Mouse (Mus musculus) lung, postnatal 0 days (tissue): ENCODE results near the gene Zbtb43. TPM values are rescaled to one million over a fixed set of nuclear protein-coding genes. Genes with fewer than 3 reads are reported as not detected.

Experiments used
- ATAC-seq: fragments of 200-750 bp; cut with Nextera tagmentation; 2 replicates; pipeline ENCODE4 v1.8.0; 2017; ENCODE audit warnings: moderate library complexity
- DNase-seq: peaks from one replicate; pipeline ENCODE4 v3.0.0-alpha.2; 2016; ENCODE audit warnings: low spot score
- H3K27ac ChIP-seq: fragments of 300-500 bp; sonication (generic); 2 replicates; pipeline ENCODE4 v1.5.1; 2014; ENCODE audit warnings: antibody characterized with exemption, mild to moderate bottlenecking, low read length, mixed read lengths
- H3K27me3 ChIP-seq: fragments of 300-500 bp; sonication (generic); replicated peaks from 2 replicates; pipeline ENCODE4 v1.6.1; 2014; ENCODE audit warnings: low read length, mixed read lengths; ENCODE audit not compliant: insufficient read depth
- H3K36me3 ChIP-seq: fragments of 300-500 bp; sonication (generic); 2 replicates; pipeline ENCODE4 v1.6.1; 2014; ENCODE audit warnings: low read length, mixed read lengths; ENCODE audit not compliant: insufficient read depth
- H3K4me1 ChIP-seq: fragments of 300-500 bp; sonication (generic); 2 replicates; pipeline ENCODE4 v1.6.1; 2014; ENCODE audit warnings: antibody characterized with exemption, low read depth, low read length, mixed read lengths; ENCODE audit not compliant: insufficient read depth
- H3K4me2 ChIP-seq: fragments of 300-500 bp; sonication (generic); replicated peaks from 2 replicates; pipeline ENCODE4 v1.6.1; 2014; ENCODE audit warnings: low read depth, mild to moderate bottlenecking, low read length, moderate library complexity, mixed read lengths
- H3K4me3 ChIP-seq: fragments of 300-500 bp; sonication (generic); 2 replicates; pipeline ENCODE4 v1.5.1; 2014; ENCODE audit warnings: low read depth, low read length
- H3K9ac ChIP-seq: fragments of 300-500 bp; sonication (generic); replicated peaks from 2 replicates; pipeline ENCODE4 v1.6.1; 2014; ENCODE audit warnings: low read depth, mild to moderate bottlenecking
- H3K9me3 ChIP-seq: fragments of 300-500 bp; sonication (generic); 2 replicates; pipeline ENCODE4 v1.6.1; 2016; ENCODE audit warnings: low read length, mixed read lengths
- CTCF ChIP-seq: IDR thresholded peaks from 2 replicates; pipeline ENCODE4 v1.5.1; 2016; ENCODE audit warnings: antibody characterized with exemption, mild to moderate bottlenecking
- EP300 ChIP-seq: IDR thresholded peaks from 2 replicates; pipeline ENCODE4 v1.6.1; 2016; ENCODE audit warnings: antibody characterized with exemption, mild to moderate bottlenecking, control low read depth
- WGBS: fragments of 180-500 bp; shearing (Covaris S2); extraction: QIAGEN DNeasy Blood & Tissue Kit; methylation state at CpG from one replicate; pipeline ENCODE4 v1.1.7; 2014; 5-methylcytosine and 5-hydroxymethylcytosine counted together
- polyA plus RNA-seq: library from polyadenylated mRNA; unstranded; fragments of >200 nt; fragmentation: Nextera tagmentation; extraction: Ambion mirVana; gene quantifications from 2 replicates; pipeline ENCODE4 v1.2.1, GENCODE M21; 2015

Gene Zbtb43
- polyA plus RNA-seq, 1 experiment from 2014 or later: 11.4 TPM

DNA sequence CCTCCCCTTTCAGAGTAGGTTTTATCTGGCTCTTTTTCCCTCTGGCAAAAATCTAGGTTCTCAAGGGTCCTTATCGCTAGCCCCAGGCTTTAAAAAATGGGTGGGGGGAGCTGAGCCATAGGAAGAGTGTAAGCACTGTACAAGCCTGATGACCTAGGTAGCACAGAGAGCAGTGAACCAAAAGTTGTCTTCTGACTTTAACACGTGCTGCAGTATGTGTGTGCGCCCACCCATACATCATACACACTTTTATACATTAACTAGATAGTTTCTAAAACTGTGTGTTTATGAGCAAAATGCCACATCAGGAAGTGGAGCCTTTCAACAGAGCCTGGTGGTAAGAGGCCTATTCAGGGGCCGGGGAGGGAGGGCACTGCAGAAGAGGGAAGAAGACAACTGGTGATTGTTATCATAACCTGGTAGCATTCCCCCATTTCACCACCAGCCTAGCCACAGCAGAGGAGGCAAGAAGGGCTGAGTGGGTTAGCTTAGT lies 64.8 kb downstream of the Zbtb43 start:
- no peak overlapping the region for H3K27ac ChIP-seq
- 62% methylated on average over 4 of the region's 4 CpGs for WGBS
- no peak for ATAC-seq

DNA sequence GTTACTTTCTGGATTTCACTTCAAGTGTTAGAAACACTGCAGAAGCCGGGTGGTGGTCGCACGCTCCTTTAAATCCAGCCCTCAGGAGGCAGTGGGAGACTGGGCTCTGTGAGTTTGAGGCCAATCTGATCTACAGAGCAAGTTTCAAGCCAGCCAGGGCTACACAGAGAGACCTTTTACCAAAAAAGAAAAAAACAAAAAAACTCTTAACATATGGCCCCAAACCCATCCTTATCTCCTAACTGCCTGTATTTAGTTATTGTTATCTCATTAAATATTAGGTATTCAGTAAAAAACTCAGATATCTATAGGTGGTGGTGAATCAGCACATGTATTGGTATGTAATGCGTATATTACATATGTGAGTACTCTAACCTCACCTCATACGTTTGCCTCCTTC lies 65.7 kb downstream of the Zbtb43 start:
- DNase-seq: no peak
- Histone ChIP-seq H3K9me3 (no peaks in the 10 kb centered on the region), H3K27ac (no peak overlapping the region), H3K9ac (no peak overlapping the region), H3K4me3 (no peak overlapping the region), H3K4me1 (no peaks in the 10 kb centered on the region), H3K27me3 (no peaks in the 10 kb centered on the region), H3K36me3 (no peaks in the 10 kb centered on the region), H3K4me2 (no peak overlapping the region)
- no peak for ATAC-seq
- no peak for TF ChIP-seq CTCF
- no peak for TF ChIP-seq EP300
- 63% methylated on average over 5 of the region's 5 CpGs for WGBS

More for the DNA sequence above, 64.8 kb downstream of the Zbtb43 start:
- Histone ChIP-seq H3K4me2 (no peak overlapping the region), H3K9ac (no peak overlapping the region), H3K27me3 (no peaks in the 10 kb centered on the region), H3K36me3 (no peaks in the 10 kb centered on the region), H3K9me3 (no peaks in the 10 kb centered on the region), H3K4me3 (no peak overlapping the region), H3K4me1 (no peaks in the 10 kb centered on the region)
- DNase-seq: no peak
- TF ChIP-seq CTCF (no peak), EP300 (no peak)

DNA sequence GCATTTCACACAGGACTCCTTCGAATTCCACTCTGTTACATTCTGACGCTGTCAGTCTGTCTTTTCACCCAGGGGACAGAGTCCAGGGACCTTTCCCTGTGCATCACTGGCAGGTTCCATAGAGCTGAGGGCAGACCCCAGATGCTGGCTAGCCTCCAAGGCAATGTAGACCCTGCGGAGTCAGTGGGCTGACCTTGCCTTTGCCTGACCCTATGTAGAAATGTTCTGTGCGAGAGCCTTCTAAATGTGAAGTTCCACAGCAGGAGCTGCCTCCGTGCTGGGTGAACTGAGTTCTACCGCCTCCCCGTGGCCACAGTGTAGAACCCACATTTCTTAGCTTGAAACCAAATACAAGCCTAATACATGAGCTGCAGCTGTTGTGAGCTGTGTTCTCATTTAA lies 66.1 kb downstream of the Zbtb43 start:
- peak; percentile 46 for ATAC-seq
- 23% methylated on average over 7 of the region's 7 CpGs for WGBS

DNA sequence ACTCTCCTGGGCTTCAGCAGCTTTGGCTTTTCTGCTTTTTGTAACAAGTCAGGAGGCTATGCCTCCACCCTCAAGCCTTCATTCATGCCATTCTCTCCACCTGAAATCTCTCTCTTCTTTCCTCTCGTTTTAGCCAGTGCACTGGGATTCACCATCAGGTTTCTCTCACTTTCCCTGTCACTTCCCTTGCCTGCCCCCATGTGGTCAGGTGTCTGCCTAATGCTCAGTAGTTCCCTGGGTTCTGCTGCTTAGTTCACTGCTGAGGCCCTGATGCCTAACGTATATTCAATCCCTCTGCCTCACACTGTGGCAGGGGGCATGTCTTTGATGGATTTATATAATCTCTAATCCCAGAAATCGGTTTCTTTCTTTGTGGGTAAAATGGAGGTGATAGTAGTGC lies 67.1 kb downstream of the Zbtb43 start:
- no peak overlapping the region for H3K4me2 ChIP-seq
- whole genome bisulfite sequencing: 30% methylated on average over 3 of the region's 3 CpGs

More for the DNA sequence above, 66.1 kb downstream of the Zbtb43 start:
- Histone ChIP-seq H3K4me2 (no peak overlapping the region), H3K4me3 (no peak overlapping the region), H3K36me3 (no peaks in the 10 kb centered on the region), H3K9me3 (no peaks in the 10 kb centered on the region), H3K4me1 (no peaks in the 10 kb centered on the region), H3K27me3 (no peaks in the 10 kb centered on the region), H3K27ac (no peak overlapping the region), H3K9ac (no peak overlapping the region)
- TF ChIP-seq CTCF (peak; percentile 85), EP300 (no peak)
- peak; percentile 80 for DNase-seq

DNA sequence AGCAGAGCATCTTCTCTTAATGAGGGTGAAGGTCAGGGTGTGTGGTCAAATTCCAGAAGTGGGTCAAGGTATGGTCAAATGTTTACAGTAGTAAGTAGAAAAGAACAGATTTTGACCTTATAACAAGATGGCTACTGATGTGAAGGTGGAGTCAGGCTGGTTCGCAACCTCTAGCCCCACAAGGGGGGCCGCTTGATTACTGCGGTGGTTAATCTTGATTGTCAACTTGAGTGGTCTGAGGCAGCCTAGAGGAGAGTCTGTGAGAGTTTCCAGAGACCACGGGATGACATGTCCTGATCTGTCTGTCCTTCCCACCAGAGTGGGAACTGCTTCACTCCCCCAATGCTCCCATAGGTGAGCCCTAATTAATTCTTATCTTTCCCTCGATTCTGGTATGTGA lies 67.8 kb downstream of the Zbtb43 start:
- no peak overlapping the region for H3K4me2 ChIP-seq
- H3K36me3 ChIP-seq: no peaks in the 10 kb centered on the region
- H3K4me1 ChIP-seq: no peaks in the 10 kb centered on the region
- ATAC-seq (no peak), DNase-seq (no peak)
- 77% methylated on average over 5 of the region's 5 CpGs for WGBS
- no peak for TF ChIP-seq CTCF
- no peak for TF ChIP-seq EP300
- H3K9me3 ChIP-seq: no peaks in the 10 kb centered on the region
- H3K27me3 ChIP-seq: no peaks in the 10 kb centered on the region
- H3K4me3 ChIP-seq: no peak overlapping the region
- no peak overlapping the region for H3K9ac ChIP-seq
- no peak overlapping the region for H3K27ac ChIP-seq

More for the DNA sequence above, 67.1 kb downstream of the Zbtb43 start:
- DNase-seq (no peak), ATAC-seq (no peak)
- H3K4me1 ChIP-seq: no peaks in the 10 kb centered on the region
- no peak overlapping the region for H3K27ac ChIP-seq
- no peak overlapping the region for H3K4me3 ChIP-seq
- TF ChIP-seq EP300: no peak
- peak; percentile 58 for TF ChIP-seq CTCF
- no peaks in the 10 kb centered on the region for H3K9me3 ChIP-seq
- no peak overlapping the region for H3K9ac ChIP-seq
- H3K27me3 ChIP-seq: no peaks in the 10 kb centered on the region
- H3K36me3 ChIP-seq: no peaks in the 10 kb centered on the region

Other genes with a start within 250 kb of the Zbtb43 start
- gene Ralgps1, start 97.1 kb downstream of the Zbtb43 start, polyA plus RNA-seq: 1.8 and 2.2 TPM in 2 replicates
- gene Zbtb34, start 37.2 kb downstream of the Zbtb43 start, polyA plus RNA-seq: 4.5 and 4.9 TPM in 2 replicates
- gene Lmx1b, start 172.0 kb upstream of the Zbtb43 start, polyA plus RNA-seq: not detected in 2 replicates